Mouse (Mus musculus): ENCODE measurements around the gene Sdk1.

The Sdk1 gene

GRCm38 (mm10) chr5:141889766-141890165, 648.5 kb downstream of the Sdk1 start:
- DNase-seq (ENCODE audit: low spot score in 2 of 2): no peak

DNA sequence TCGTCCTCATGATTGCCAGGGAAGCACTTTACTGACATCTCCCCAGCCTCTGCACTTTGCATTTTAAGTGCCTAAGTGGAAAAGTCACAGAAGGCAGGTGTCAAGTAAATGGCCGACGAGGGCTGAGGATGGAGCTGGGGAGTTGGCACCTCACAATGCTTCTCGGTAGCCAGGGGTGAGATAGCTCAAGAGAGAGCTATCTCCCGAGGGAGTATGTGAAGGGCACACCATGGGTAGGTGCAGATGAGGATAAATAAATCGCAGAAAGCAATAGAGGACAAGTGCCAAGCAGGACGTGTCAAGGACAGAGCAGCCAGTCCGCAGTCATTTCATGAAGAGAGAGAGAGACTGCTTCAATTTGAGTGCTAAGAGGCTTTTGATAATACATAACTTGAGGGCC, 655.1 kb downstream of the Sdk1 start:
- DNase-seq (ENCODE audit: low spot score in 2 of 2): no peak

DNA sequence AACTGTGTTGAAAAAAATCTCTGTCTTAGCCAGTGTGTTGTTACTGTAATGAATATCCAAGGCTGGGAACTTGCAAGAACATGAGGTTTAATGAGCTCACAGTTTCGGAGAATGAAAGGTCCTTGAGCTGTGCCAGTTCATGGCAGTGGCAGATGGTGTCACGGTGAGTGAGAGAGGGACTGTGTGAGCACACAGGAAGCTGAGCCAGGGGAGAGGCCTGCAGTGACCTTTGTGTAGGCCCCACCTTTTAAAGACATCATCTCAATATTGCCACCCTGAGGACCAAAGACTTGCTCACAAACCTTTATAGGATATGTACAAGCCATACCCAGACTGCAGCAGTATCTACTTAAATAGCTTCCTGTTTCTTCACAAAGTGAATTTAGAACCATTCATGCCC, 656.2 kb downstream of the Sdk1 start:
- DNase-seq (ENCODE audit: low spot score in 2 of 2): no peak

DNA sequence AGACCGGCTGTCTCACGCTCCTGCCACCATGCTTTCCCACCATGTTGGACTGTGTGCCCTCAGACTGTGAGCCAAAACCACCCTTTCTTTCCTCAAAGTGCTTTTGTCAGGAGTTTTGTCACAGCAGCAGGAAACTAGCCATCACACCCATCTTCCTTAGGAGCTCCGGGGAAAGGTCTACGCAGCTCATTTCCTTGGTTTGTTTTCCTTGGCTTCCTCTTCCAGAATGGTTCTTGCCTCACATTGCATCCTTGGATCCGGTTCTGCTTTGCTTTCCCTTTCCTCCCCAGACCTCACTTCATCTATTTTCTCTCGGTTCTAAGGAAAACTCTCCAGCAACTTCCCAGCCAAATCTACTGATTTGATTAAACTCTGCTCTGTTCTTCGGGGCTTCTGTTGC, 658.5 kb downstream of the Sdk1 start:
- no peak for DNase-seq (ENCODE audit: low spot score in 2 of 2)

GRCm38 (mm10) chr5:141902544-141903250, 661.4 kb downstream of the Sdk1 start:
- no peak for DNase-seq (ENCODE audit: low spot score in 2 of 2)

DNA sequence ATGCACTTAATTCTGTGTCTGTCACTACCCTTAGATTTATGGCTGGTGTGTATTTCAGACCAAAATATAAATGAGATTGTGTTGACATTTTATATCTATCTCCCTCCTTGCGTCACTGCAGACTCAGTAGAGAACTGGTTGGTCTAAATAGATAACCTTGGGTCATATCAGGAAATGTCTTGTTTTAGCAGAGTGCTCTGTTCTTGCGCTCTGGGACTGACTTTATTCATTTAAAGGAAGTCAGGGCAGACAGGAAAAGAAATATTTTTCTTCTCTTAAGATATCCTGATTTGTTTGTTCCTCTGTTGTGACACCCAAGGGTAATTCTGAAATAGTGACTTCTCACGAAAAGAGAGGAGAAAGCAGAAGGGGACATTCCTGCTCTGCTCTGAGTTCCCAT, 669.2 kb downstream of the Sdk1 start:
- DNase-seq (ENCODE audit: low spot score in 2 of 2): no peak

GRCm38 (mm10) chr5:141910886-141911285, 669.6 kb downstream of the Sdk1 start:
- no peak for DNase-seq (ENCODE audit: low spot score in 2 of 2)

- no peak for DNase-seq (ENCODE audit: low spot score in 2 of 2)
Observed at GRCm38 (mm10) chr5:141912881-141913280, 671.6 kb downstream of the Sdk1 start.

DNA sequence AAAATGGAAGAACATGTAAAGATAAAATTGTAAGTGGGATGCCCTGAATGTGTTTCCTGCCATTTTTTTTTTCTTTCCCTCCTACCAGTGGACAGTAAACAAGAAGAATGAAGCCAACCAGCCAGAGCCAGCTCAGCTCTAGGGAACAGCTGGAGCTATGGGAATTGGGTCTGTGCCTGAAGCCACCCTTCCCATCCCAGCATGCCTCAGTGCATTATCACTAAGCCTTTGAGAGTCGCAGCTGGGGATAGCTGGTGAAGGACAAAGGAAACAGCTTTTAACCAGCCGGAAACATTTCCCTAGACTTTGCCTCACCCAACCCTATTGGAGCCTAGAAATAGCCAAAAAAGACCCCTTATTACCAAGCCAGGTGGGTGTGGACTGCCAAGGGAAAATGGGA, 675.7 kb downstream of the Sdk1 start:
- no peak for DNase-seq (ENCODE audit: low spot score in 2 of 2)

GRCm38 (mm10) chr5:141939000-141939399, 697.7 kb downstream of the Sdk1 start:
- DNase-seq (ENCODE audit: low spot score in 2 of 2): no peak

GRCm38 (mm10) chr5:141940636-141941035, 699.3 kb downstream of the Sdk1 start:
- no peak for DNase-seq (ENCODE audit: low spot score in 2 of 2)

GRCm38 (mm10) chr5:141950791-141951190, 709.5 kb downstream of the Sdk1 start:
- no peak for DNase-seq (ENCODE audit: low spot score in 2 of 2)

GRCm38 (mm10) chr5:141952270-141952669, 711.0 kb downstream of the Sdk1 start:
- no peak for DNase-seq (ENCODE audit: low spot score in 2 of 2)

DNA sequence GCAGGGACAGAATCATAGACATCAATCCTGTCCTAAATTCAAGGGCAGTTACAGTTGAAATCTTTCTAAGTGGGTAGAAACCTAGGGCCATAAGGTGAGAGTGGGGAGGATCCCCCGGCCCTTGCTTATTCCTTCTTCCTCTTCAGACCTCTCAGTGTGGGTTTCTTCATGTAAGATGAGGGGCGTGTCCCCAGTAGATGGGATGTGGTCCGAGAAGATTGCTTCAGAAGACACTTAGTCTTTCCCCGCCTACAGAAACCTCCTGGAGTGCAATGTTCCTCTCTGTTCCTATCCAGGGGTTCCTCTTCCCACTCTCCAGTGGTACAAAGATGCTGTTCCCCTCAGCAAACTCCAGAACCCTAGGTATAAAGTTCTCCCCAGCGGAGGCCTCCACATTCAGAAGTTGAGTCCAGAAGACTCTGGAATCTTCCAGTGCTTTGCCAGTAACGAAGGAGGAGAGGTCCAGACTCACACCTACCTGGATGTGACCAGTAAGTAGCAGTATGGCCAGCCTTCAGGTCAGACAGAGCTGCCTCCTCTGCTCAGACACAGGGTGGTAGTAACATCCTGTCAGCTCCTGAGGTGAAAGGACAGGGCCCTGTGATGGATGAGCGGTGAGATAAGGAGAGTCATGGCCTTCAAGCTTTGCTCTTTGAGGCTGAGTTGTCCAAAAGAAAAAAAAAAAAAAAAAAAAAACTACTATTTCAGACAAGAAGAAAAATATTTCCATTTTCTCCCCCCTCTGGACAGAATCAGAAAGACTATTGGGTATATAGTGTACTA, 711.6 kb downstream of the Sdk1 start:
- DNase-seq (ENCODE audit: low spot score in 2 of 2): no peak

DNA sequence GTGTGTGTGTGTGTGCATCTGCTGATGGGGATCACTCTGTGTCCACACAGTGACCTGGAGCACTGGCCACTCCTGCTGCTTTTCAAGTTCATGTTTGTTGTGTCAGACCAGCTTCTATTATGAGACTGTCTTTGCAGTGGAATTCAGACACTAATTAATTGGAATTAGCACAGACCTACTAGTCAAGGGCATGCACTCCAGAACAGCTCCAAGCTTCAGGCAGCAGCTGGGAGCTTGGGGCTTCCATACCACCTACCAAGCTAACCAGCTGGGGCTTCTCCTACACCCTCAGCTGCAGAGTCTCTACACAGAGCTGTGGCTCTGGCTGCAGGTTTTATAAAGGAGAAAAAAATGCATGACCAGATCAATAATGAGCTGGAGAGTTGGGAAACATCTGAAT, 729.8 kb downstream of the Sdk1 start:
- no peak for DNase-seq (ENCODE audit: low spot score in 2 of 2)

DNA sequence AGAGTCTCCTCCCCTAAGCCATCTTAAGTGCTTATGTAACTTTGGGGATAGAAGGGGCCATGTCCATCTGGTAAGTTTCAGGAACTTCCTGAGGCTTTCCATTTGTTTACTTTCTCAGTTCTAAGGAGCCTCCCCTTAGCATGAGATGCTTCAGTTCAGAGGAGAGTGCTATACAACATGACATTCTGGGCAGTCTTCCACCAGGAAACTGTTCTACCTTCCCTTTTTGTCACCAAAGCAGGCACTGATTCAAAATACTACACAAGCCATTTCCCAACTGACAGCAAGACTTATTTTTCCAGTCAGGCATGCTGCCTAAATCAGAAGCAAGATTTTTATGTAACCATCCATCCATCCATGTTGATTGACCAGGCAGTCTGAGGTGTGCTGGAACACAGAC, 738.2 kb downstream of the Sdk1 start:
- DNase-seq (ENCODE audit: low spot score in 2 of 2): no peak

DNA sequence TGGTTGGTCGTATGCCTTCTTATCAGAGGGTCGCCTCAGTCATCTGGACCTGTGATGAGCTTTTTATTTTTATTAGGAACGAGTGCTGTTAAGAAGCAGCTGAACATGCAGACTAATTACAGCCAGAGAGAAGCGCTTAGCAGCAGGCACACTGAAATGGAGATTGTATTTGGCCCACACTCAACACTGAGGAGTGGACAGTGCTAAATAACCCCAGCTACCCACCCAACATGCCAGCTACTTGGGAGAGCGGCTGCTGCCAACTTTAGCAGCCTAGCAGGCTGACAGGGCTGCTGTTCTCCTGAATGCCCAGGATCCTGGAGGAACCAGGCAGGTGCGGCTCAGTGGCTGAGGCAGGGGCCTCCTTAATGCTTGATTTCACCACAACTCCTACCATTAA, 739.5 kb downstream of the Sdk1 start:
- DNase-seq (ENCODE audit: low spot score in 2 of 2): no peak

DNA sequence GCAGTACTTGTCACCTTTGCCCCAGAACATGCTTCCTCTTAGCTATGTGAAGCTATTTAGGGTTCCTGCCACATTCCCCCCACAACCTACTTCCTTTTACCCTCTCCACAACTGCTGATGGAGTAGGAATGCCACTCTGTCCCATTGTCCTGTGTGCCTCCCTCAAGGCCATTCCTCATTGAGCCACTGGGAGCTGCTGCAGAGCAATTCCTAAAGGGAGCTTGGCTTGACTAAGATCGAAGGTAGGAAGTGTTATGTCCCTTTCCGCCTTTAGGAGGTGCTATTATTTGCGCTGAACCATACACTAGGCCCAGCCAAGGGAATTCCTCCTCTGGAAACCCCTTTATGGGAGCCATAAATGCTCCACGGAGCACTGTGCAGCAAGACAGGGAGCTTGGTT, 743.0 kb downstream of the Sdk1 start:
- DNase-seq (ENCODE audit: low spot score in 2 of 2): no peak

- no peak for DNase-seq (ENCODE audit: low spot score in 2 of 2)
Observed at GRCm38 (mm10) chr5:141985003-141985402, 743.7 kb downstream of the Sdk1 start.

DNA sequence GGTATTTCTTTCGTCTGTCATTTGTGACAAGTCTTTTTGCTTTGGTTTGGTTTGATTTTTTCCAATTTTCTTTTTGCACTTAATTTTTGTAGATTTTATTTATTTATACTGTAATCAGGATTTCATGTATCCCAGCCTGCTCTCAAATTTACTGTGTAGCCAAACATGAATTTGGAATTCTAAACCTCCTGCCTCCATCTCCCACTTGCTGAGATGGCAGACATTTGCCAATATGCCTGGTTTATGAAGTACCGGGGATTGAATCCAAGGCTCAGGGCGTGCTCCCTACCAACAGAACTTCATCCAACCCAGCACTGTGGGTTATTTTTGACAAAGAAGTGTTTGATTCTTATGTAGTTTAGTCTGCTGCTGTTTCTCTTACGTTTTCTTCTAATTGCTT, 744.3 kb downstream of the Sdk1 start:
- DNase-seq (ENCODE audit: low spot score in 2 of 2): no peak

- no peak for DNase-seq (ENCODE audit: low spot score in 2 of 2)
Observed at GRCm38 (mm10) chr5:141987287-141987799, 746.1 kb downstream of the Sdk1 start.

DNA sequence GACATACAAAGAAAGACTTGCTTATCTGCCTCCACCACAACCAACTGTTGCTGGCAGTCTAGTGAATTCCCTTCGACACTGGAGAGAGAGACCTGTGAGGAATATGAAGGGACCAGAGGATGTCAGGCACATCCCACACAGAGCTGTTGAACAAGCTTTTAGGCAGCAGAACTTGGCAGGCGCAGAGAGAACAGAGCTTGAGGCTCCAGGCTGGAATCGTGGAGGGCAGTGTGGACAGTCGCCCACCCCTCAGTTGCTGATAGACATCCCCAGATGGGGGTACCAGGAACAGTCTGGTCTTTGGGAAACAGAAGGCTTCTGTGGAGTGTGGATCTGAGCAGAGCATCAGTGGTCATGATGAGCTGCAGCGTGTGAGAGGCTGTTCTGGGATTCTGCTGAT, 747.4 kb downstream of the Sdk1 start:
- no peak for DNase-seq (ENCODE audit: low spot score in 2 of 2)

DNA sequence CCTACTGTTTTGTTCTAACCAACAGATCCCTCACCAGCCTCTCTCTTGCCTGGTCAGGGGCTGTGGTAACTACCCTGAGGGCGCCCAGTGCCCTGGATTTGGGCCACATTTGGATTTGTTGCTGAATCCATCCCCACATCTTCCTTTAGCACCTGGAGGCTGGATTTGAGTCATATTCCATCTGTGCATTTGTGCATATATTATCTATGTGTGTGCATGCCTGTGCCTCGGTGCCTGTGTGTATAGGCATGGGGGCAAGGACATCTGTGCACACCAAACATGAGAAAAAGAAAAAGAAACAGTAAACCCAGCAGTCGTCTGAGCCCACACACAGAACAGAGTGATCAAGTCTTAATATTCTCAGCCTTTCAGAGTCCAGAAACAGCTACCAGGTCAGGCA, 752.9 kb downstream of the Sdk1 start:
- DNase-seq (ENCODE audit: low spot score in 2 of 2): no peak

All from right cerebral cortex, postnatal 36 days (tissue).